Mouse (Mus musculus) MEL (cell line): ENCODE measurements at regions not wholly inside any gene's neighbourhood (a gene's known extent, or its start where the extent isn't known, plus 50 kb on each side); places are given as distances from the start of the nearest gene placed in this dataset.
"Not testable (repeated sequence)": the region's sequence is repeated elsewhere in the genome, so short reads cannot be mapped to it uniquely, and the experiment has no call there.

ENCODE experiments used
- DNase-seq: peaks from one replicate; pipeline ENCODE4 v3.0.0; 2011; ENCODE audit warnings: low read depth, low spot score
- H3K27ac ChIP-seq: 2 replicates; pipeline ENCODE4 v1.5.1; 2012; ENCODE audit warnings: low read depth, mild to moderate bottlenecking, control low read depth, low read length, moderate library complexity; ENCODE audit not compliant: control insufficient read depth
- H3K27me3 ChIP-seq, 2 experiments: fragments of 150-350 bp in 1 of 2; sonication (generic) in 1 of 2; 2 replicates each; pipeline ENCODE4 v1.6.1; 2012; ENCODE audit warnings: low read length in 2 of 2, mild to moderate bottlenecking in 2 of 2, improper control_type of control experiment in 1 of 2, moderate library complexity in 1 of 2; ENCODE audit not compliant: insufficient read depth in 2 of 2, control insufficient read depth in 1 of 2
- H3K36me3 ChIP-seq, 2 experiments: 2 replicates each; pipeline ENCODE4 v1.6.1; 2012 to 2014; ENCODE audit warnings: low read length in 2 of 2, improper control_type of control experiment in 1 of 2, inconsistent platforms in 1 of 2, mild to moderate bottlenecking in 1 of 2; ENCODE audit not compliant: insufficient read depth in 2 of 2, control insufficient read depth in 1 of 2
- H3K4me1 ChIP-seq, 2 experiments: fragments of 150-350 bp in 1 of 2; sonication (generic) in 1 of 2; 2 replicates each; pipeline ENCODE4 v1.6.1; 2012; ENCODE audit warnings: low read length in 2 of 2, improper control_type of control experiment in 1 of 2, mild to moderate bottlenecking in 1 of 2; ENCODE audit not compliant: insufficient read depth in 2 of 2, control insufficient read depth in 1 of 2
- H3K4me3 ChIP-seq, 2 experiments: fragments of 150-350 bp in 1 of 2; sonication (generic) in 1 of 2; 2 replicates each; pipeline ENCODE4 v1.5.1; 2012; ENCODE audit warnings: low read depth in 2 of 2, low read length in 2 of 2, mild to moderate bottlenecking in 2 of 2, moderate library complexity in 2 of 2, control low read depth in 1 of 2, improper control_type of control experiment in 1 of 2; ENCODE audit not compliant: control insufficient read depth in 1 of 2, insufficient read depth in 1 of 2
- H3K79me2 ChIP-seq: 2 replicates; pipeline ENCODE4 v1.6.1; 2012; ENCODE audit warnings: mild to moderate bottlenecking, low read length, moderate library complexity; ENCODE audit not compliant: control insufficient read depth, poor library complexity, insufficient read depth
- H3K9ac ChIP-seq: 2 replicates; pipeline ENCODE4 v1.6.1; 2012; ENCODE audit warnings: low read depth, mild to moderate bottlenecking, control low read depth, low read length, moderate library complexity; ENCODE audit not compliant: control insufficient read depth, poor library complexity, severe bottlenecking
- H3K9me3 ChIP-seq: fragments of 150-350 bp; sonication (generic); replicated peaks from 2 replicates; pipeline ENCODE4 v1.6.1; 2012; ENCODE audit warnings: mild to moderate bottlenecking, low read length, improper control_type of control experiment, moderate library complexity; ENCODE audit not compliant: insufficient read depth
- BHLHE40 ChIP-seq: IDR thresholded peaks from 2 replicates; pipeline ENCODE4 v1.6.1; 2012; ENCODE audit warnings: low read depth, mild to moderate bottlenecking, inconsistent platforms, low read length, improper control_type of control experiment, borderline replicate concordance
- CHD2 ChIP-seq: IDR thresholded peaks from 2 replicates; pipeline ENCODE4 v1.6.1; 2011; ENCODE audit warnings: low read length, improper control_type of control experiment
- CTCF ChIP-seq, 3 experiments: IDR thresholded peaks in 2 of 3; conservative IDR thresholded peaks in 1 of 3; 2 replicates each; pipeline ENCODE4 v1.5.1; 2011 to 2012; ENCODE audit warnings: low read length in 3 of 3, low read depth in 2 of 3, mild to moderate bottlenecking in 2 of 3, improper control_type of control experiment in 1 of 3, inconsistent platforms in 1 of 3, mixed read lengths in 1 of 3, moderate library complexity in 1 of 3; ENCODE audit not compliant: control insufficient read depth in 1 of 3, insufficient read depth in 1 of 3, poor library complexity in 1 of 3, severe bottlenecking in 1 of 3
- E2F4 ChIP-seq: IDR thresholded peaks from 2 replicates; pipeline ENCODE4 v1.6.1; 2011; ENCODE audit warnings: low read depth, low read length, improper control_type of control experiment, borderline replicate concordance
- ELF1 ChIP-seq: IDR thresholded peaks from 2 replicates; pipeline ENCODE4 v1.6.1; 2014; ENCODE audit warnings: low read depth, mild to moderate bottlenecking, inconsistent platforms, low read length, improper control_type of control experiment, moderate library complexity
- ETS1 ChIP-seq: IDR thresholded peaks from 2 replicates; pipeline ENCODE4 v1.6.1; 2012; ENCODE audit warnings: low read depth, mild to moderate bottlenecking, inconsistent platforms, low read length, improper control_type of control experiment, moderate library complexity
- GABPA ChIP-seq: IDR thresholded peaks from 2 replicates; pipeline ENCODE4 v1.6.1; 2012; ENCODE audit warnings: low read depth, mild to moderate bottlenecking, inconsistent platforms, low read length, improper control_type of control experiment, moderate library complexity
- GATA1 ChIP-seq: IDR thresholded peaks from 2 replicates; pipeline ENCODE4 v1.6.1; 2011; ENCODE audit warnings: low read depth, low read length, improper control_type of control experiment
- HCFC1 ChIP-seq: IDR thresholded peaks from 2 replicates; pipeline ENCODE4 v1.6.1; 2012; ENCODE audit warnings: low read depth, mild to moderate bottlenecking, inconsistent platforms, low read length, improper control_type of control experiment, moderate library complexity
- MAX ChIP-seq: IDR thresholded peaks from 2 replicates; pipeline ENCODE4 v1.6.1; 2011; ENCODE audit warnings: low read length, improper control_type of control experiment
- MEF2A ChIP-seq: IDR thresholded peaks from 2 replicates; pipeline ENCODE4 v1.6.1; 2014; ENCODE audit warnings: low read depth, mild to moderate bottlenecking, inconsistent platforms, low read length, improper control_type of control experiment; ENCODE audit not compliant: poor library complexity, insufficient replicate concordance, severe bottlenecking; ENCODE audit errors: extremely low read depth
- MYB ChIP-seq: IDR thresholded peaks from 2 replicates; pipeline ENCODE4 v1.6.1; 2011; ENCODE audit warnings: mild to moderate bottlenecking, low read depth, low read length, improper control_type of control experiment
- POLR2A ChIP-seq, 2 experiments: IDR thresholded peaks; 2 replicates each; pipeline ENCODE4 v1.6.1; 2011 to 2012; ENCODE audit warnings: low read length in 2 of 2, mild to moderate bottlenecking in 2 of 2, control low read depth in 1 of 2, improper control_type of control experiment in 1 of 2, low read depth in 1 of 2, moderate library complexity in 1 of 2; ENCODE audit not compliant: control insufficient read depth in 1 of 2, insufficient read depth in 1 of 2, poor library complexity in 1 of 2
- POLR2AphosphoS2 ChIP-seq: IDR thresholded peaks from 2 replicates; pipeline ENCODE4 v1.6.1; 2011; ENCODE audit warnings: low read length, improper control_type of control experiment
- POLR2AphosphoS5 ChIP-seq: IDR thresholded peaks from 2 replicates; pipeline ENCODE4 v1.6.1; 2012; ENCODE audit warnings: low read depth, borderline replicate concordance, mild to moderate bottlenecking, inconsistent platforms, low read length, moderate library complexity, mixed read lengths
- RAD21 ChIP-seq: IDR thresholded peaks from 2 replicates; pipeline ENCODE4 v1.6.1; 2011; ENCODE audit warnings: mild to moderate bottlenecking, low read depth, low read length, improper control_type of control experiment
- RCOR1 ChIP-seq: IDR thresholded peaks from 2 replicates; pipeline ENCODE4 v1.6.1; 2012; ENCODE audit warnings: low read depth, mild to moderate bottlenecking, inconsistent platforms, low read length, improper control_type of control experiment
- TAL1 ChIP-seq: IDR thresholded peaks from 2 replicates; pipeline ENCODE4 v1.6.1; 2012; ENCODE audit warnings: mild to moderate bottlenecking, inconsistent platforms, low read length, moderate library complexity, mixed read lengths
- UBTF ChIP-seq: IDR thresholded peaks from 2 replicates; pipeline ENCODE4 v1.6.1; 2012; ENCODE audit warnings: low read depth, mild to moderate bottlenecking, inconsistent platforms, low read length, improper control_type of control experiment, moderate library complexity, borderline replicate concordance; ENCODE audit not compliant: insufficient read depth
- USF2 ChIP-seq, 2 experiments: IDR thresholded peaks; 2 replicates each; pipeline ENCODE4 v1.6.1; 2011 to 2012; ENCODE audit warnings: improper control_type of control experiment in 2 of 2, low read length in 2 of 2, borderline replicate concordance in 1 of 2, inconsistent platforms in 1 of 2, low read depth in 1 of 2, mild to moderate bottlenecking in 1 of 2; ENCODE audit not compliant: insufficient read depth in 1 of 2
- ZC3H11A ChIP-seq: IDR thresholded peaks from 2 replicates; pipeline ENCODE4 v1.6.1; 2012; ENCODE audit warnings: low read depth, mild to moderate bottlenecking, inconsistent platforms, low read length, improper control_type of control experiment
- ZKSCAN1 ChIP-seq: IDR thresholded peaks from 2 replicates; pipeline ENCODE4 v1.6.1; 2012; ENCODE audit warnings: low read depth, mild to moderate bottlenecking, inconsistent platforms, low read length, improper control_type of control experiment, moderate library complexity

DNA sequence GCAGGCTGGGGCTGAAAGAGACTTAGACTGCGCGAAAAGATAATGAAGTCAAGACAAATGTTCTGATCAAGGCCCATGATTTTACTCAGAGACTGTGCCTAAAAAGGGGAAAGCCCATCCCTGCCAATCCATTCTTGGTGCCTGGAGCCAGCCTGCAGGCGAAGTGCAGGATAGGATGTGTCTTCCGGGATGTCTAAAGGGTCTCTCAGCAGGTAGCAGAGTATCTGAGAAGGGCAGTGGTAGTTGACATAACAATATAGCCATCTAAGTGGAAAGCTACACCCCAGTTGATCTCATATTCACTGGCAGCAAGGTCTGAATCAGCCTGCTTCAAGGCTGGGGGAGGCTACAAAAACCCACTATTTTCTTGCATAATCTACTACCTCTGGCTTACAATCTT lies 282.9 kb downstream of the Arl6ip6 start (continued):
- no peak for TF ChIP-seq ETS1

- H3K36me3 ChIP-seq, H3K9me3 ChIP-seq, H3K4me3 ChIP-seq, H3K27ac ChIP-seq, H3K79me2 ChIP-seq, H3K27me3 ChIP-seq, H3K9ac ChIP-seq, H3K4me1 ChIP-seq: not testable (repeated sequence)
- DNase-seq, result peak; percentile 7
Observed at GRCm38 (mm10) chr2:53479051-53479450, 287.5 kb downstream of the Arl6ip6 start.

DNA sequence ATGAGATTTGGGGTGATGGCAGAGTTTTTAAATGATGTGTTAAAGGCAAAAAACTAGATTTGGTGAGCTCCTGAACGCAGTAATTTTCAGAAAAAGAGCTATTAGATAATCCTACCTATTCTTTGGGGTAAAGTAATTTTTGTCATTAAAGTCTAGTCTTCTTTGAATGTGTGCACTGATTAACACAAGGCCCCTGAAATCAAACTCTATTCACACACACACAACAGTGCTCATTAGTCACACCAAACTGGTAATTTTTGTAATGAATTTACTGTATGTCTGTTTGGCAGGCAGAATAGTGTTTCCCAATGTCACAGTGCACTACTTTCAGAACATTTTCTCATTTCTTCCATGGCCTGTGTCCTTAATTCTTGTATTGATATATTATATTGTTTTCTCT lies 296.8 kb downstream of the Arl6ip6 start:
- H3K4me1 ChIP-seq, result no peaks in the 10 kb centered on the region
- TF ChIP-seq CTCF (IDR thresholded peaks at IDR 0.05 in 2 of 3, conservative IDR thresholded peaks at IDR 0.05 in 1 of 3; ENCODE audit: control insufficient read depth in 1 of 3, insufficient read depth in 1 of 3, low read depth in 2 of 3, low read length in 3 of 3, poor library complexity in 1 of 3, severe bottlenecking in 1 of 3) (no peak), ZKSCAN1 (no peak), USF2 (IDR thresholded peaks at IDR 0.05; ENCODE audit: borderline replicate concordance in 1 of 2, insufficient read depth in 1 of 2, low read depth in 1 of 2, low read length in 2 of 2) (no peak), POLR2AphosphoS5 (no peak), MYB (no peak), RCOR1 (no peak), POLR2A (IDR thresholded peaks at IDR 0.05; ENCODE audit: control insufficient read depth in 1 of 2, insufficient read depth in 1 of 2, low read depth in 1 of 2, low read length in 2 of 2, poor library complexity in 1 of 2) (no peak)
- H3K79me2 ChIP-seq, result no peaks in the 10 kb centered on the region
- DNase-seq, result no peak
- H3K9me3 ChIP-seq, result no peaks in the 10 kb centered on the region
- no peak overlapping the region for H3K9ac ChIP-seq
- H3K36me3 ChIP-seq, result no peaks in the 10 kb centered on the region
- H3K4me3 ChIP-seq, result no peak overlapping the region
- no peak overlapping the region for H3K27ac ChIP-seq
- no peaks in the 10 kb centered on the region for H3K27me3 ChIP-seq

- no peak overlapping the region for H3K9ac ChIP-seq
- DNase-seq, result no peak
- H3K27ac ChIP-seq, result no peak overlapping the region
- TF ChIP-seq TAL1 (no peak), CHD2 (no peak), E2F4 (no peak), POLR2AphosphoS2 (no peak), RAD21 (no peak), BHLHE40 (no peak), GATA1 (no peak), ELF1 (no peak), POLR2AphosphoS5 (no peak), MAX (no peak), ZC3H11A (no peak), HCFC1 (no peak), POLR2A (IDR thresholded peaks at IDR 0.05; ENCODE audit: control insufficient read depth in 1 of 2, insufficient read depth in 1 of 2, low read depth in 1 of 2, low read length in 2 of 2, poor library complexity in 1 of 2) (no peak), UBTF (no peak), MEF2A (no peak), RCOR1 (no peak), GABPA (no peak), MYB (no peak)
- H3K4me1 ChIP-seq, result no peaks in the 10 kb centered on the region
- no peaks in the 10 kb centered on the region for H3K9me3 ChIP-seq
- H3K4me3 ChIP-seq, result no peak overlapping the region
- no peaks in the 10 kb centered on the region for H3K36me3 ChIP-seq
- no peaks in the 10 kb centered on the region for H3K79me2 ChIP-seq
- H3K27me3 ChIP-seq, result no peaks in the 10 kb centered on the region
Observed at GRCm38 (mm10) chr2:53490805-53491585, 299.5 kb downstream of the Arl6ip6 start.
